Mouse (Mus musculus): ENCODE measurements around the gene Trim69.
"Not testable (repeated sequence)": the region's sequence is repeated elsewhere in the genome, so short reads cannot be mapped to it uniquely, and the experiment has no call there.

Gene Trim69

GRCm38 (mm10) chr2:122210534-122211228 lies 50.2 kb downstream of the Trim69 start:
- DNase-seq: no peak

- DNase-seq: not testable (repeated sequence)
These were observed 56.6 kb downstream of the Trim69 start for GRCm38 (mm10) chr2:122217075-122217474.

GRCm38 (mm10) chr2:122218234-122218633 lies 57.7 kb downstream of the Trim69 start:
- no peak for DNase-seq

GRCm38 (mm10) chr2:122221378-122221777 lies 60.9 kb downstream of the Trim69 start:
- DNase-seq: no peak

- DNase-seq: no peak
These were observed 61.3 kb downstream of the Trim69 start for GRCm38 (mm10) chr2:122221798-122222197.

- DNase-seq: no peak
These were observed 61.8 kb downstream of the Trim69 start for GRCm38 (mm10) chr2:122222272-122222671.

GRCm38 (mm10) chr2:122223654-122224053 lies 63.2 kb downstream of the Trim69 start:
- DNase-seq: no peak
